Mouse (Mus musculus) kidney, postnatal 14 days (tissue): ENCODE measurements around the gene Ptpn9.
A peak's percentile ranks its signal among the peaks of the same experiment; 100 is the strongest.
"Not testable (repeated sequence)": the region's sequence is repeated elsewhere in the genome, so short reads cannot be mapped to it uniquely, and the experiment has no call there.

Experiments used
- DNase-seq: peaks from one replicate; pipeline ENCODE4 v3.0.0; 2022; ENCODE audit warnings: mixed read lengths

The Ptpn9 gene

DNA sequence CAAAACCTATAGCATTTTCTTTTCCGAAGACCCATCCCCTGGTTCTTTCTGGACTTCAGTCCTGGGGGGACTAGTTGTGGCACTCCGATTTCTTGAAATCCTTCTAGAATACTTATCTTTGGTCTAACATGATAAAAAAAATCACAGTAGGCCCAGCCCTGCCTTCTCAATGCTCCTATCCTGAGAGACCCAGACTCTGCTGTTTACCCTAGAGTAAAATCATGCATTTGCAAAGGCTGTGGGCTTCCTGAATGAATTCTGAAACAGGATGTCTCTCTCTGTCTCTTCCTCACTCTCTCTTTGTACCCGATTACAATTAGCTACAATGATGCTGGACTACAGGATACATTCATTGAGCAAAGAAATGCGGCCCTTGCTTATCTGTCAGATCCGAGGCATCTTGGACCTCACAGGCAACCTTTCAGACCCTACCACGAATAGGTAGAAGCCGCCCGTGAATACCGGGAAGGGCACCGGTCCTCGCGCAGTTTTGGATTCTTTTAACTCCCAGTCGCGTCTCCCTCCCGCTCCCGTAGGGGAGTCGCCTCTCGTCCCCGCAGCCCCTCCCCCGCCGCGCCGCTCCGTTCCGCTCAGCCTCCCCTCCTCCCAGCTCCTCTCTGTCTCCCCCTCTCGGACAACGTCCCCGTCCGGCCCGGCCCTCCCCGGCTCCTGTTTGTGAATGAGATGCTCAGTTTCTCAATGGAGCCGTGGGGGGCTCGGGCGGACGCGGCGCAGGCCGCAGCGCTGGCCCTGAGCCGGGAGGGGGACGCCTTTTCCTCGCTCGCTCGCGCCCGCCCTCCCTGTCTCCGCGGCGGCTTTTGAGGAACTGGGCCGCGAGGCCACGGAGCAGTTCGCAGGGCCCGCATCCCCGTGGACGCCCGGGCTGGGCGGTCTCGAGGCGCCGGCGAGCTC, at the start of gene Ptpn9:
Ptpn9 (plus strand) TSS at position 638 of the 912 bp plus-strand sequence.
- peak; percentile 94 for DNase-seq

DNA sequence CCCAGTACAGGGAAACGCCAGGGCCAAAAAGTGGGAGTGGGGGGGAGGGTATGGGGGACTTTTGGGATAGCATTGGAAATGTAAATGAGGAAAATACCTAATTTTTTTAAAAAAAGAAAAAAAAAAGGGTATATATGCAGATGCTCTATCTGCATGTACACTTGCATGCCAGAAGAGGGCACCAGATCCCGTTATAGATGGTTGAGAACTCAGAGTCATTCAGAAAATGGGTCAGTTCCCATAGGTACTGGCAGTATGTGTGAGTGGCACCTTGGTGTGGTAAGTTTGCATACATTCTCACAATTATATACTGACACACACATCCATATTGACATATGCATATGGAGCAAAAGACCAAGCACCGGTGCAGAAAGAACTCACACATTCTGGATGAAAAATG, 47.2 kb upstream of the Ptpn9 start:
- peak; percentile 59 for DNase-seq

DNA sequence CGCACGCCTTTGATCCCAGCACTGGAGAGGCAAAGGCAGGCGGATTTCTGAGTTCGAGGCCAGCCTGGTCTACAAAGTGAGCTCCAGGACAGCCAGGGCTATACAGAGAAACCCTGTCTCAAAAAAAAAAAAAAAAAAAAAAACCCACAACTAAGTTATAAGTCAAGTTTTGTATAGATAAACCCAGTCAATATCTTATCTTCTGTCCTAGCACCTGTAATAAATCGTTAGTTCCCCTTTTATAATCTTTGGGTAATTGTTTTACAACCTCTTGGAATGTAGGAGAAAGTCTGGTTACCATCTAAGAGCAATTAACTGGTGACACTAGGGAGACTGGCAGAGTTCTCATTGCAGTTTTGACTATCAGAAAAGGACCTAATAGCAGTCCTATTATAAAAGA, 46.0 kb upstream of the Ptpn9 start:
- not testable (repeated sequence) for DNase-seq

DNA sequence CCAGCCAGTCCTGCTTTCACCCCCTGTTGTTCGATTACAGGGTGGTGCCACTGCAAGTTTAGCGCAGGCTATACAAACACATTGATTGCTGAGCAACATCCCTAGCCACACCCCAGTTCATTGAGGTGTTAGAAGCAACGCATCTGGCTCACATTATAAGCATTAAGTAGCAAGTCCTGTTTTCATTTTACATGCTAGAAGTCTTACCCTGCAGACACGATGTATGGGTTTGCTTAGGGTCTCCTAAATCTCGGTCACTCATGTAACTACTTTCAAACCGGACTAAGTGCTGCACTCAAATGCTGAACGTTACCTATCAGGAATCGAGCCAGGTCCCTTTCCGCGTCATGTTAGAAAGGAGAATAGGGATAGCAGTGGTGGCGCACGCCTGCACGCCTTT, 45.0 kb upstream of the Ptpn9 start:
- DNase-seq: peak; percentile 3

DNA sequence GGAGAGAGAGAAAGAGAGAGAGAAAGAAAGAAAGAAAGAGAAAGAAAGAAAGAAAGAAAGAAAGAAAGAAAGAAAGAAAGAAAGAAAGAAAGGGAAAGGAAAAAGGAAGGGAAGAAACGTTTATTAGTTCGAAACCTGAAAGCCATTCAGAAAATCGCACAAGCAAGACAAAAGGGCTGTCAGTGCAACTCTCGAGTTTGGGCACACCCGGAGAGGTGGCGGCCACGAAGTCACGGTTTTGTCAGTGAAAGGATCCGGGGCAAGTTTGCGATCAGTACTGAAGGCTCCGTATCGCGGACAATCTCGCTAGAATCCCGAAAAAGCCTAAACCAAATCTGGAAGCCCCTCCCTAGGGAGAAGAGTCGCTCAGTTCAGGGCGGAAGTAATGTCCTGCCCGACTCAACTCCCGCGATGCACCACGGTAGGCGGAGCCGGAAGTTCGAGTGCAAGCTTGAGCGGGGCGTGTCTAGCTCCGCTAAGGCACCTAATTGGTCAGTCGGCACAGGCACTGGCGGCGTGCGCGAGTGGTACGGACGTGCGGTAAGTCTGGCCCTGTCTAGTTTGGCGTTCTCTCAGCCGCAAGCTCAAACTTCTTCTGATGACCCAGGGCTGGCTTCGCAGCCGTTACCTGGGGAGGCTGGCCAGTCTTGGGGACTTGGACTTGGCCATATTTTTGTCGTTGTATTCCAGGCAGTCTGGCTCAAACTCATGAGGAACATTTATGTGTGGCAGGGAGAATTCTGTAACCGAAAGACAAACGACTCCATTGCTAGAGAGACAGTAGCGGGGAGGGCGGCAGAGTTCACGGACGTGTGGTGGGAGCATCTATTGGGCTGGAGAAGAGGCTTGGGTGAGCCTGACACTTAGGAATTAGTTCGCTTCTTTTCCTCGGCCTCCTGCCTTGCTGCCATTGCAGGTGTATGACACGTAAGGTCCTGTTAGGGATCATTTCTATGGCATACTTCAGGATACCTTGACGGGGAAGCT, 44.0 kb upstream of the Ptpn9 start, which contains the start of gene Snupn:
Snupn (plus strand) TSS at position 465 of the 987 bp plus-strand sequence.
- DNase-seq: peak; percentile 99

DNA sequence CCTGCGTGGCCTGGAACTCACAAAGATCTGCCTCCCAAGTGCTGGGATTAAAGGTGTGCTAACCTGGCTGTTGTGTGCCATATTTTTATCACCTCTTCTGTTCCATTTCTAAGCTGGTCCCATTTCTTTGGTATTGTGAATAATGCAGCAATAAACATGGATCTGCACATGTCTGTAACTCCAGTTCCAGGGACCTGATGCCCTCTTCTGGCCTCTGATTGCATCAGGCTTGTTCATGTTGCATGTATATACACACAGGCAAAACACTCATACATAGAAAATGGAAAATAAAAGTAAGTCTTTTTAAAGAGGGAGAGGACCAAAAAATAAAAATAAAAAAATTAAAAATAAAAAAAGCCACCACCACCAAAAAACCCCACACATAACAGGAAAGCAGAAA, 41.2 kb upstream of the Ptpn9 start:
- DNase-seq: no peak

DNA sequence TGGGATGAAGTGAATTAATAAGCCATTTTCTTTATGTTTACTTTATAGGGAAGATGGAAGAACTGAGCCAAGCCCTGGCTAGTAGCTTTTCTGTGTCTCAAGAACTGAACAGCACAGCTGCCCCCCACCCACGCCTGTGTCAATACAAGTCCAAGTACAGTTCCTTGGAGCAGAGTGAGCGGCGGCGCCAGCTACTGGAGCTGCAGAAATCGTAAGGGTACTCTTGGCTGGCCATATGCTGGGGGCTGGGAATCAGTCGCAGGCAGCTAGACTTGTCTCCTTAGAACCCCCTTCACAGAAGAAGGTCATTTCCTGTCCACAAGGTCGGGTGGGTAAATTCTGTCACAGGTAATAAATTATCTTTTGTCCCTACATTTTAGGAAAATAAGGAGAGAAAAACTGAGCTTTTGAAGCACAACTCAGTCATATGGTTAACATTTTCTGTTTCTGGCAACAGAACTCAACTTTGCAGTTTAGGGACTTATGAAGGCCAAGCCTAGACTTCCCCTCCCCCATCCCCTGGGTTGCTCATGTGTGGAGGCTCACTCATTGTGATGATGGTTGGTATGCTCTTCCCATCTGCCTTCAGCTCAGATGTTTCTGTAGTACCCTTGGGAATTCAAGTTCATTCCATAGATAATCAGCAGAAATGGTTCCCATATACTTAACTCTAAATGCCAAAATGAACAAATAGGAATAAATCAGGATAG, 37.6 kb upstream of the Ptpn9 start:
- peak; percentile 13 for DNase-seq

DNA sequence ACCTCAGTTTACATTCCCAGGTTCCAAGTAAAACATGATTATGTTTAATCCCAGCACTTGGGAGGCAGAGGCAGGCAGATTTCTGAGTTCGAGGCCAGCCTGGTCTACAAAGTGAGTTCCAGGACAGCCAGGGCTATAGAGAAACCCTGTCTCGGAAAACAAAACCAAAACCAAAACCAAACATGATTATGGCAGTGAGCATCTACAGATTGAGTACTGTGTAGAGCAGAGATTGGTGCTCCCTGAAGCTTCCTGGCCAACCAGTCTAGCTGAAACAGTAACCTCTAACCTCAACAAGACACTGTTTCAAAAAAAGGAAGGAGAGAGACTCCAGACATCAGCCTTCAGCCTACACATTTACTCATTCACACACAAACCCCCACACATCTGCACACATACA, 36.0 kb upstream of the Ptpn9 start:
- DNase-seq: no peak

DNA sequence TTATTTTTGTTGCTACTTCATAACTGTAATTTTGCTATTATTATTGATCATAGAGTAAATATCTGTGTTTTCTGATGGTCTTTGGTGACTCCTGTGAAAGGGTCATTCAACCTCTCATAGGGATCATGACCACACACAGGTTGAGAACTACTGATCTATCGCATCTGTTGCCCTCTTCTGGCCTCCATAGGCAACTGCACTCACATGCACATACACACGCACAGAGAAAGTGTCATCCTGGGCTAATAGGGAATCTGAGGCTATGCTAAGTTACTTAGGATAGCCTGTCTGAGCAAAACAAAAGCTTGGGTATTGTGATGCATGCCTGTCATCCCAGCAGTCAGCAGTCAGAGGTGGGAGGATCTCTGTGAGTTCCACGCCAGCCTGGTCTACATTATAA, 33.1 kb upstream of the Ptpn9 start:
- DNase-seq: no peak

DNA sequence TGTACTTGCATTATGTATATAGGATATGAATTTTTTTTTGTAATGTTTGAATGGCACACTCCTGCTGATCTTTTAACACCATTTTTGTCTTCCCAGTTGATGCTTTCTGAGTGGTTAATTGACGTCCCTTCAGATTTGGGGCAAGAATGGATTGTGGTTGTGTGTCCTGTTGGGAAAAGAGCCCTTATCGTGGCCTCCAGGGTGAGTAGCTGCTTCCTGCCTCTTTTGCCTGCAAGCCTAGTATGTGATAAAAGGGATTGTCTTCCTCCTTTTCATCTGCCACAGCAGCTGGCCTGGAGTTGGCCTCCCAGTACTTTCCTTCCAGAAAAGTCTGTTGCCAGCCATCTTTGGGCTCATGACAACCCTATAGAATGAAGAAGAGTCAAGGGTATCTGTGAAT, 24.6 kb upstream of the Ptpn9 start:
- no peak for DNase-seq

DNA sequence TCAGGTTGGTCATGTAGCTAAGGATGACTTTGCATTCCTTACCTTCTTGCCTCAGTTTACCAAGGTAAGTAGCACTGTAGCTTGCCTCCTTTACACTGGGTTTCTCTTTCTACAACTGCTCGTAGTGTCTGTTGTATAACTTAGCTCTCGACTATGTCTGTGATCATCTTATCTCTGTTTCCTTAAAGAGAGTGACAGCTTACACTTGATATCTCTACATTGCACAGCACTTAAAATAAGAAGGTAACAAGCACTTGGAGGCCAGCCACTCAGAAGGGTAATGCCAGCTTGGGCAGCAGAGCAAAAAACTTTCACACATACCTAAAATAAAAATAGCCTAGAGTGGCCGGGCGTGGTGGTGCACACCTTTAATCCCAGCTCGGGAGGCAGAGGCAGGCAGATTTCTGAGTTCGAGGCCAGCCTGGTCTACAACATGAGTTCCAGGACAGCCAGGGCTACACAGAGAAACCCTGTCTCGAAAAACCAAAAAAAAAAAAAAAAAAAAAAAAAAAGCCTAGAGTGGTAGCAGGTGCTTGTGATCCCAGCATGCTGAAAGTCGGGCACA, 20.7 kb upstream of the Ptpn9 start:
- no peak for DNase-seq

DNA sequence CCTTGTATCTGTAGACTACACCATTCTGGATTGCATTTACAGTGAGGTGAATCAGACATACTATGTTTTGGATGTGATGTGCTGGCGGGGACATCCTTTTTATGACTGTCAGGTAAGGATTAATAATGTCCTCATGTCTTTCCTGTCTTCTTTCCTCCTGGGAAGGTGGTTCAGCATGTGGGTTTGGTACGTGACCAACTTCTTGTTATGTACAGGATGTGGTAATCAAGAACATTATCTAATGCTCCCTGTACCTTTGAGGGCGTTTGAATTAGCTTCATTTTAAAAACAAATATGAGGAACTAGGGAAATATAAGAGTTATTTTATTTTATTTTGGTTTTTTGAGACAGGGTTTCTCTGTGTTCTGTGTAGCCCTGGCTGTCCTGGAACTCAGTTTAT, 19.5 kb upstream of the Ptpn9 start:
- DNase-seq: no peak

DNA sequence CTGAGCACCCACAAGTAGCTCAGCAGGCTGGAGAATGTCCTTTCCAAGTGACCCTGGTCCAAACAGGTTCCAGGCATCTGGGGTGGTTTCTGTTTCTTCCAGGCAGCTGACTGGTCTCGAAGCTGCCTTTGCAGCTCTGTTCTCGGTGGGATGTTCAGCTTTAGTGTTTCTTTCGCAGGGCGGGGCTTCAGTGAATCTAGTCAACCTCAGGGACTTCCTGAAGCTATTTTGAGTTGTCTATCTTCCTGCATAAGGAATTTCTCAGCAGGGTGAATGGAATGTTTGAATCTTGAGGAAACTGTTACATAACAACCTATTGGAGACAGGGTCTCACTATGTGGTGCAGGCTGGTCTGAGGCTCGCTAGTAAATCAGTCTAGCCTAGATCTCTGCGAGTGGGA, 14.5 kb upstream of the Ptpn9 start:
- DNase-seq: no peak

DNA sequence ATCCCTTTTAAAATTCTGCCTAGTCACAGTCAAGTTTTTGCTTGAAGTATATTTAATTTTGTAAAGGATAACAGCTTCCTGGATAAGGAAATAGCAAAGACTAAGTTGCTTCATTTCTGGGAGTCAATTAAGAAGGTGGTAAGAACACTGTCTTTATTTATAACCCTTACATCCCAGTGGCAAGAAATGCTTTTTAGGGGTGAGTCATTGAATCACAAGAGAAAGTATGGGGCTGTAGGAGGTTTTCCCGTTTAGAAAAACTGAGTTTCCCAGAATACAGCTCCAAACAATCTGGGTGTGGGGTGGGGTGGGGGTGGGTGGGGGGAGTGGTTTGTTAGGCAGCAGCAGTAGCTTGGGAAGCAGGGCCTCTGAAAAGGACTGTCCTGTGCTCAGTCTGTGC, 13.2 kb upstream of the Ptpn9 start:
- no peak for DNase-seq

DNA sequence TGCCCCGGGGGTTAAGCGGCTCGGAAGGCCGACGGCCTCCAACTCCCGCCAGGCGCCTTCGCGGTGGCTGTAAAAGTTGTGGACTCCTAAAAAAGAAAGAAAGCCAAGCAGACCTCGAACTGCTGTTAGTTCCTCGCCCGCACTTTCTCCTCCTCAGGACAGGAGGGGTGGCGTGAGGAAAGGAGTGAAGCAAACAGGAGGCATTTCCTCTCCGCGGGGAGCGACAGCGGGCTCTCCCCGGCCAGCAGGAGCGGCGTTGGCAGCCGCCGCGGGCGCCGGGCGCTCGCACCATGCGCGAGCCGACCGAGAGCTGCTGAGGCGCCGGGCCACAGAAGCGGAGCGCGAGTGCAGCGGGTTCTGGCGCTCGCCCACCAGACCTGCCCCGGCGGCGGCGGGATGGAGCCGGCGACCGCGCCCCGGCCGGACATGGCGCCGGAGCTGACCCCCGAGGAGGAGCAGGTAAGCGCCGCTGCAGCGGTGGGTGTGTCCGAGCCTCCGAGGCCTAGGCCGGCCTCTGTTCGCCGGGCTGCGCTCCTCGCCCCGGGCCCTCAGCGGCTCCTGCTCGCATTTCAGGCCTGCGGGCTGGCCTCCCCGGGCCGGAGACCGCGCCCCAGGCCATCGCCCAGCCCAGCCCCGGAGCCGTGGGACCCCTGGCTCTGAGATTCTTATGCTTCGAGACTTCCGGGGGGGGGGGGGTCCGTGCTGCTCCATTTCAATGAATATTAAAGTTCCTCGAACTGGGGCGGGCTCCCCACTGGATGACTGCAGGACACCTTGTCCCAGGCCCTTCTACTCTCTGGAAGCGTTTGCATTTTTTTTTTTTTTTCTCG, 690 bp downstream of the Ptpn9 start:
- peak; percentile 80 for DNase-seq

DNA sequence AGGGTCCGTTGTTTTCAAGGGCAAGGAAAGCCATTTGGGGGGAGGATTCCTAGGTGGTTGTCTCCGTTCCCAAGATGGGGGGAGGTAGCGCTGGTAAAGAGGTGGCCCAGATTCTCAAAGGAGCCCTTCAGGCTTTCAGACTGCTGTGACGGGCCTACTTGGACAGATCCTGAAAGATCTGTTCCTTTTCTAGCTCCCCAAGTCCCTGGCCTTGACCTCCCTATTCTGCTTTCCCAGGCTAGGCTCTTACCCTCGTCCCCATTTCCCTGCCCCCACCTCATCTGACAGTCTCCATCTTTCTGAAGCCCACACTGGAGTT, 1.3 kb downstream of the Ptpn9 start:
- DNase-seq: peak; percentile 32

DNA sequence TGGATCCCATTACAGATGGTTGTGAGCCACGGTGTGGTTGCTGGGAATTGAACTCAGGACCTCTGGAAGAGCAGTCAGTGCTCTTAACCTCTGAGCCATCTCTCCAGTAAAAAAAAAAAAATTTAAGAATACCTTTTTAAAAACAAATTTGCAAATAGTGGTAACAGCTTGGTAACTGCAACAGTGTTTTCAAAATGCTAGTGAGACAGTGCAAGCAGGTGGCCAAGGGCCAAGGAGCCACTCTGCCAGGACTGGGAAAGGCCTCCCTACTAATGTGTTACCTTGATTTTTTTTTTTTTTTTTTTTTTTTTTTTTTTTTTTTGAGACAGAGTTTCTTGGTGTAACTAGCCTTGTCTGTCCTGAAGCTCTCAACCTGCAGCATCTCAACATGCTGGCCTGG, 2.5 kb downstream of the Ptpn9 start:
- DNase-seq: peak; percentile 12

DNA sequence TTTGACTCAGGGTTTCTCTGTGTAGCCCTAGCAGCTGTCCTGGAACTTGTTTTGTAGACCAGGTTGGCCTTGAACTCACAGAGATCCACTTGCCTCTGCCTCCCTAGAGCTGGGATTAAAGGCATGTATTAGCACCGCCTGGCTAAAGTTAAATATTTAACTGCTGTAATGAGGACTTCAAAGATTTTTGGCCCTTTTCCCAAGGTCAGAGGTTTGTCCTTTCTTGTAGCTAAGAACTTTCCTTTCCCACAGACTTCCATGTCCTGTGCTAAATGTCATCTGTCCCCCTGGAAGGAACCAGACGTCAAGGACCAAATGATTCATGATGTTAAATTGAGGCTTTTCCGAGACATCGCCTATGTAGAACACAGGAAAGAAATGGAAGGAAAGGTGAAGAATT, 8.3 kb downstream of the Ptpn9 start:
- peak; percentile 69 for DNase-seq

DNA sequence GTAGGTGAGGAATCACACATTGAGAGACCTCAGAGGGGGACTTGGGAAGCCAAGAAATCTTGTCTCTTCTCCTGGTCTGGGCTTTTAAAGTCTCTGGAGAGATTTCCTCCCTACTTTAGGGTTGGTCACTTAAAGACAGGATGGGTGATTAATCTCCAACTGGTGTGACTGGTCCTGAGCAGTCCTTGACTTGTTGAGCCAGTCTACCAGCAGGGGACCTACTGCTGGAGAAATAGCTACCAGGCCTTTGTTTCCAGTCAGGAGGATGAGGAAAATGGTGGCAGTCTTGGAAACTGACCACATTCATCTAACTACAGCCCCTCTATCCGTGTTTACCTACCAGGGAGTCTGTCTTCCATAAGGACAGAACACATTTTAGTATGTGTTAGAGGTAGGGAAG, 17.7 kb downstream of the Ptpn9 start:
- no peak for DNase-seq

DNA sequence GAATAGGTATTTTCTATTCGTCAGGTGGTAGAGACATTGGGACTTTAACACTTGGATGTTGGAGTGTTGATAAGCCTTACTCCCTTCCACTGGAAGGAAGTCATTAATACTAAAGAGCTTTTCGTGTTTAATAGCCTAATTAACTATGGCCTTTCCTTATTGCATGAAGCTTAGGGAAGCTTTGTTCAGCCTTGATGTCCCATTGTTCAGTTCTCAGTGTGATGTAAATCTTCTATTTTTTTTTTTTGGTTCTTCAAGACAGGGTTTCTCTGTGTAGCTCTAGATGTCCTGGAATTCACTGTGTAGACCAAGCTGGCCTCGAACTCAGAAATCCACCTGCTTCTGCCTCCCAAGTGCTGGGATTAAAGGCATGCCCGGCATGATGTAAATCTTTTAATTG, 18.2 kb downstream of the Ptpn9 start:
- DNase-seq: no peak

DNA sequence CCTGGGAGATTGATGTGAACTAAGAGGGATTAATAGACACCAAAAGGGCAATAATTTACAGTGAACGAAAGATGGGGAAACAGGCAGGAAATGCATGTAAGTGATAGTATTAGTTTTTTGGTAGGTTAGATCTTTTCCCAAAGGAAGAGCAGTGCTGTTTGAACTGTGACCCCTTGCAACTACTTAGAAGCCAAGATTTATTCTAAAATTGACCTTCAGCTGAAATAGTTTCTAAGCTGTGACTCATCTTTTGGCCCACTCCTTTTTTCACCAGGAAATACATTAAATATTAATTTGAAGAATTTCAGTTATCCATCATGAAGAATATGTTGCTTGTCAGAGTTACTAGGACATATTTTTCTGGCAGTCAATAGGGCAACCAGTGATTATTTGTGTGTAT, 19.0 kb downstream of the Ptpn9 start:
- DNase-seq: peak; percentile 28

DNA sequence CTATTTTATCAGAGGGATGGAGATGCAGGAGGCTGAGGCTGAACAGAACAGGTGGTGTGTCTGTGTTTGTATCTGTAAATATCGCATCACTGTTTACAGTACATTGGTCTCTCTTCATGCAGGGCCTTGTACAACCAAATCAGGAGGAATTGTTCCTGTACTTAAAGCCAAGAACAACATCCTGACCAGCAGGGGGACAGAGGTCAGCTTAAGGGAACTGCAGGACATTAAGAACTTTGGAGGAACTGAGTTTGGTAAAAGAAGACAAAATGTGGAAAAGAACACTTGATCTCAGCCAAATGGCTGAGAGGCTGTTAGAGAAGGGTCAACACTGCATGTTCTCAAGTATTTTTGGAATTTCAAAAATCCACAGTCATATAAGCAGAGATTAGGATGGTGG, 20.0 kb downstream of the Ptpn9 start:
- peak; percentile 72 for DNase-seq
